Mouse (Mus musculus) midbrain, embryonic 14.5 days (tissue): ENCODE results near the gene Wbp2. TPM values are rescaled to one million over a fixed set of nuclear protein-coding genes. Genes with fewer than 3 reads are reported as not detected.

ENCODE experiments used
- ATAC-seq: fragments of 200-750 bp; cut with Nextera tagmentation; 2 replicates; pipeline ENCODE4 v1.8.0; 2017; ENCODE audit warnings: moderate number of reproducible peaks, moderate library complexity; ENCODE audit not compliant: low FRiP score, low TSS enrichment
- DNase-seq: peaks from one replicate; pipeline ENCODE4 v3.0.0-alpha.2; 2015
- H3K27ac ChIP-seq: fragments of 300-500 bp; sonication (generic); replicated peaks from 2 replicates; pipeline ENCODE4 v1.5.1; 2014; ENCODE audit warnings: mild to moderate bottlenecking, low read depth, low read length, moderate library complexity
- H3K27me3 ChIP-seq: fragments of 300-500 bp; sonication (generic); 2 replicates; pipeline ENCODE4 v1.6.1; 2014; ENCODE audit warnings: low read length, control low read depth, mixed read lengths; ENCODE audit not compliant: control insufficient read depth, insufficient read depth
- H3K36me3 ChIP-seq: fragments of 300-500 bp; sonication (generic); 2 replicates; pipeline ENCODE4 v1.6.1; 2014; ENCODE audit warnings: low read length, control low read depth; ENCODE audit not compliant: control insufficient read depth, insufficient read depth
- H3K4me1 ChIP-seq: fragments of 300-500 bp; sonication (generic); 2 replicates; pipeline ENCODE4 v1.6.1; 2014; ENCODE audit warnings: mild to moderate bottlenecking, antibody characterized with exemption, low read length, control low read depth; ENCODE audit not compliant: control insufficient read depth, insufficient read depth
- H3K4me2 ChIP-seq: fragments of 300-500 bp; sonication (generic); 2 replicates; pipeline ENCODE4 v1.6.1; 2014; ENCODE audit warnings: mild to moderate bottlenecking, low read length, moderate library complexity
- H3K4me3 ChIP-seq: fragments of 300-500 bp; sonication (generic); replicated peaks from 2 replicates; pipeline ENCODE4 v1.5.1; 2014; ENCODE audit warnings: low read depth, low read length
- H3K9ac ChIP-seq: fragments of 300-500 bp; sonication (generic); replicated peaks from 2 replicates; pipeline ENCODE4 v1.6.1; 2014; ENCODE audit warnings: mild to moderate bottlenecking, low read length, moderate library complexity
- H3K9me3 ChIP-seq: fragments of 300-500 bp; sonication (generic); 2 replicates; pipeline ENCODE4 v1.6.1; 2016; ENCODE audit warnings: low read length, control low read depth, mixed read lengths; ENCODE audit not compliant: control insufficient read depth
- WGBS: fragments of 180-500 bp; shearing (Covaris S2); extraction: QIAGEN DNeasy Blood & Tissue Kit; methylation state at CpG from one replicate; pipeline ENCODE4 v1.1.7; 2014; 5-methylcytosine and 5-hydroxymethylcytosine counted together
- polyA plus RNA-seq: library from polyadenylated mRNA; unstranded; fragments of >200 nt; fragmentation: Nextera tagmentation; extraction: Ambion mirVana; gene quantifications from 2 replicates; pipeline ENCODE4 v1.2.1, GENCODE M21; 2014

The Wbp2 gene
- polyA plus RNA-seq, 1 experiment from 2014 or later: 160 TPM

- peaks cover 93% of the 10 kb centered on the region for H3K36me3 ChIP-seq
- ATAC-seq: no peak
- H3K4me3 ChIP-seq: no peak overlapping the region
- no peak overlapping the region for H3K4me2 ChIP-seq
- DNase-seq: no peak
- H3K4me1 ChIP-seq: no peaks in the 10 kb centered on the region
- 96% methylated on average over 4 of the region's 4 CpGs for WGBS
- no peaks in the 10 kb centered on the region for H3K27me3 ChIP-seq
- no peak overlapping the region for H3K9ac ChIP-seq
- no peak overlapping the region for H3K27ac ChIP-seq
- H3K9me3 ChIP-seq: no peaks in the 10 kb centered on the region
These were observed 29.4 kb downstream of the Wbp2 start for GRCm38 (mm10) chr11:116057237-116057881.

- DNase-seq (no peak), ATAC-seq (no peak)
- H3K9ac ChIP-seq: no peak overlapping the region
- WGBS: 94% methylated on average over 11 of the region's 11 CpGs
- no peaks in the 10 kb centered on the region for H3K9me3 ChIP-seq
- H3K27ac ChIP-seq: no peak overlapping the region
- peaks cover 96% of the 10 kb centered on the region for H3K36me3 ChIP-seq
- no peaks in the 10 kb centered on the region for H3K4me1 ChIP-seq
- H3K4me2 ChIP-seq: no peak overlapping the region
- no peak overlapping the region for H3K4me3 ChIP-seq
- H3K27me3 ChIP-seq: no peaks in the 10 kb centered on the region
These were observed 30.9 kb downstream of the Wbp2 start for GRCm38 (mm10) chr11:116055873-116056272.

GRCm38 (mm10) chr11:116053510-116054229 is 33.1 kb downstream of the Wbp2 start:
- peaks cover 96% of the 10 kb centered on the region for H3K36me3 ChIP-seq
- H3K27me3 ChIP-seq: no peaks in the 10 kb centered on the region
- 95% methylated on average over 9 of the region's 9 CpGs for WGBS
- no peak overlapping the region for H3K27ac ChIP-seq
- H3K4me2 ChIP-seq: no peak overlapping the region
- no peak overlapping the region for H3K9ac ChIP-seq
- no peaks in the 10 kb centered on the region for H3K4me1 ChIP-seq
- DNase-seq (no peak), ATAC-seq (no peak)
- no peaks in the 10 kb centered on the region for H3K9me3 ChIP-seq
- H3K4me3 ChIP-seq: no peak overlapping the region

DNA sequence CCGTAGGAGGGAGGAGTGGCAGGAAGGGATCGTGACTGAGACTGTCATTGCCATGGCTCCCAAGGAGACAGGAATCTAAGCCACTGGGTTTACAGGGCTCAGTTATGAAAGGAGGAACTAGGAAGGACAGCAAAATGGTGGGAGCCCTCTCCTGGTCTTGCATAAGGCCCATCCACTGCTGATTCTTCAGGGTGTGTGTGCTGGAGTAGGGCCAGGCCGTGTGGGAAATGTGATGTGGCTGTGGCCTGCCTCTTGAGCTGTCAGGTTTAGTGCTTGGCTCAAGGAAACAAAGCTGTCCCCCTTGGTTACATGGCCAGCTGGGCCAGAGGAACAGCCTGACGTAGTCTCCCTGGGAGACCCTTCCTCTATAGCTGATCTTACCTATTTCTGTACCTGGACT is 36.6 kb downstream of the Wbp2 start:
- ATAC-seq (no peak), DNase-seq (no peak)
- Histone ChIP-seq H3K27me3 (no peaks in the 10 kb centered on the region), H3K4me2 (no peak overlapping the region), H3K27ac (no peak overlapping the region), H3K4me3 (no peak overlapping the region), H3K36me3 (peaks cover 89% of the 10 kb centered on the region), H3K9me3 (no peaks in the 10 kb centered on the region), H3K4me1 (no peaks in the 10 kb centered on the region), H3K9ac (no peak overlapping the region)
- WGBS: 92% methylated on average over 4 of the region's 4 CpGs

GRCm38 (mm10) chr11:116049610-116050009 is 37.2 kb downstream of the Wbp2 start:
- DNase-seq (no peak), ATAC-seq (no peak)
- Histone ChIP-seq H3K4me3 (no peak overlapping the region), H3K36me3 (peaks cover 84% of the 10 kb centered on the region), H3K27ac (no peak overlapping the region), H3K9ac (no peak overlapping the region), H3K4me2 (no peak overlapping the region), H3K4me1 (no peaks in the 10 kb centered on the region), H3K9me3 (no peaks in the 10 kb centered on the region), H3K27me3 (no peaks in the 10 kb centered on the region)
- 95% methylated on average over 2 of the region's 2 CpGs for WGBS

DNA sequence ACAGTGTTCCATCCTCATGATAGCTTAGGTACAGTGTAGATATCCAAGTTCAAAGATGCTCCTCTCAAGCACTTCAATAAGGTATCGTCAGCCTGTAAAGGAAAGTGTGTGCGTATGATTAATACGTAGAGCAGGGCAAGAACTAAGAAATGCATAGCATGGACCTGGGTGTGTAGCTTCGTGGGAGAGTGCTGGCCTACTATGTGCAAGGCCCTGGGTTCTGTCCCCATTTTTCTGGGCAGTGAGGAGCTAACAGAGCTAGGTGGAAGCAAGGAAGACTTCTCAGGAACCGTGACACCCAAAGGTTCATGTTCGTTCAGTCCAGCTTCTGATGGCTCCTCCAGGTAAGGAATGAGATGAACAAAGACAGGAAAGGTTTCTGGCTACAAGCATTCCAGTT is 41.6 kb downstream of the Wbp2 start:
- WGBS: 98% methylated on average over 6 of the region's 6 CpGs
- no peak overlapping the region for H3K9ac ChIP-seq
- ATAC-seq (no peak), DNase-seq (no peak)
- H3K4me1 ChIP-seq: no peaks in the 10 kb centered on the region
- no peak overlapping the region for H3K27ac ChIP-seq
- H3K27me3 ChIP-seq: no peaks in the 10 kb centered on the region
- peaks cover 63% of the 10 kb centered on the region for H3K36me3 ChIP-seq
- H3K9me3 ChIP-seq: no peaks in the 10 kb centered on the region
- no peak overlapping the region for H3K4me3 ChIP-seq
- H3K4me2 ChIP-seq: no peak overlapping the region

GRCm38 (mm10) chr11:116043286-116043685 is 43.5 kb downstream of the Wbp2 start:
- WGBS: 96% methylated on average over 1 of the region's 1 CpGs
- no peaks in the 10 kb centered on the region for H3K9me3 ChIP-seq
- H3K9ac ChIP-seq: no peak overlapping the region
- peaks cover 56% of the 10 kb centered on the region for H3K36me3 ChIP-seq
- no peak overlapping the region for H3K27ac ChIP-seq
- DNase-seq: no peak
- no peaks in the 10 kb centered on the region for H3K4me1 ChIP-seq
- ATAC-seq: no peak
- no peaks in the 10 kb centered on the region for H3K27me3 ChIP-seq
- H3K4me2 ChIP-seq: no peak overlapping the region
- H3K4me3 ChIP-seq: no peak overlapping the region

DNA sequence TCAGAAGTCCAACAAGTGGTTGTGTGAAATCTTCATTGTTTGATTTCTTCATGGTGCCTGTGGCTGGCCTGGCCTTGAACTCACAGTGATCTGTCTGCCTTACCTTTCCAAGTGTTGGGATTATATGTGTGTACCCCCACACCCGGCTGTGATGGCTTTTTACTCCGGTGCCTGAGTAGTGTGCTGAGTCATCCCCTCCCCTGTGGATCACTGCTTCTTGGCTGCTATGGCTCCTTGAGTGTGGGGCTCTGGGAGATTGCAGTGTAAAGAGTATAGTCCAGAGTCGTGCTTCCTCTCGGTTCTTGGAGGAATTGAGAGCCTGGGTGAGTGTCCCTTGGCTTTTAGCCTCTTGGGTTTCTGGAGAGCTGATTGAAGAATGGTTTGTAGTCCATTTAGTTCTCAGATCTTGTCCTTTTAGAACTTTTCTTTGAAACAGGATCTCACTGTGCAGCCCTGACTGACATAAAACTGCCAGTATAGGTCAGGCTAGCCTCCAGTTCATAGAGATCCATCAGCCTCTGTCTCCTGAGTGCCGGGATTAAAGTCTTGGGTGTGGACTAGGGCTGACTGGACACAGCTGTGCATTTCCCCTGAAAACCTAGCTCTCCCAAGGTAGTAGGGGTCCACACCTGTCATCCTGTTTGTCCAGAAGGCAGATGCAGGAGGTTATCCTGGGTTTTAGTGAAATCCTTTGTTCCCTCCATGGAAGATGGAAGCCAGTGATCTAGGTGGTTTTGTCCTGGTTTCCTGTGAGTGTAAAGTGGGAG is 44.2 kb downstream of the Wbp2 start:
- no peak overlapping the region for H3K4me3 ChIP-seq
- H3K27me3 ChIP-seq: no peaks in the 10 kb centered on the region
- no peaks in the 10 kb centered on the region for H3K9me3 ChIP-seq
- no peak overlapping the region for H3K4me2 ChIP-seq
- no peaks in the 10 kb centered on the region for H3K4me1 ChIP-seq
- ATAC-seq: no peak
- no peak overlapping the region for H3K27ac ChIP-seq
- 89% methylated on average over 5 of the region's 5 CpGs for WGBS
- DNase-seq: no peak
- no peak overlapping the region for H3K9ac ChIP-seq
- peaks cover 49% of the 10 kb centered on the region for H3K36me3 ChIP-seq
